Mouse (Mus musculus) stomach, embryonic 16.5 days (tissue): Measurements from ENCODE around the gene Myo15b. TPM values are rescaled to one million over a fixed set of nuclear protein-coding genes. Genes with fewer than 3 reads are reported as not detected.

ENCODE experiments used
- ATAC-seq: fragments of 200-750 bp; cut with Nextera tagmentation; 2 replicates; pipeline ENCODE4 v1.8.0; 2017; ENCODE audit warnings: moderate number of reproducible peaks, moderate TSS enrichment; ENCODE audit not compliant: insufficient read depth, low FRiP score
- H3K27ac ChIP-seq: fragments of 300-500 bp; sonication (generic); 2 replicates; pipeline ENCODE4 v1.5.1; 2014; ENCODE audit warnings: low read length
- H3K27me3 ChIP-seq: fragments of 300-500 bp; sonication (generic); 2 replicates; pipeline ENCODE4 v1.6.1; 2014; ENCODE audit warnings: low read length, control low read depth, mixed read lengths; ENCODE audit not compliant: control insufficient read depth, insufficient read depth
- H3K36me3 ChIP-seq: fragments of 300-500 bp; sonication (generic); 2 replicates; pipeline ENCODE4 v1.6.1; 2014; ENCODE audit warnings: low read length; ENCODE audit not compliant: control insufficient read depth, insufficient read depth
- H3K4me1 ChIP-seq: fragments of 300-500 bp; sonication (generic); 2 replicates; pipeline ENCODE4 v1.6.1; 2014; ENCODE audit warnings: low read length, control low read depth, mixed read lengths; ENCODE audit not compliant: control insufficient read depth, insufficient read depth
- H3K4me2 ChIP-seq: fragments of 300-500 bp; sonication (generic); 2 replicates; pipeline ENCODE4 v1.6.1; 2014; ENCODE audit warnings: low read depth, low read length, mixed read lengths
- H3K4me3 ChIP-seq: fragments of 300-500 bp; sonication (generic); replicated peaks from 2 replicates; pipeline ENCODE4 v1.5.1; 2014; ENCODE audit warnings: mild to moderate bottlenecking, low read length
- H3K9ac ChIP-seq: fragments of 300-500 bp; sonication (generic); 2 replicates; pipeline ENCODE4 v1.6.1; 2014; ENCODE audit warnings: low read length
- H3K9me3 ChIP-seq: fragments of 300-500 bp; sonication (generic); replicated peaks from 2 replicates; pipeline ENCODE4 v1.6.1; 2016; ENCODE audit warnings: low read length, control low read depth; ENCODE audit not compliant: control insufficient read depth
- WGBS: fragments of 180-500 bp; shearing (Covaris S2); extraction: QIAGEN DNeasy Blood & Tissue Kit; methylation state at CpG from one replicate; pipeline ENCODE4 v1.1.7; 2014; 5-methylcytosine and 5-hydroxymethylcytosine counted together
- polyA plus RNA-seq: library from polyadenylated mRNA; unstranded; fragments of >200 nt; fragmentation: Nextera tagmentation; extraction: Ambion mirVana; gene quantifications from 2 replicates; pipeline ENCODE4 v1.2.1, GENCODE M21; 2015

Myo15b gene
- polyA plus RNA-seq, 1 experiment from 2014 or later: 21.1 TPM

DNA sequence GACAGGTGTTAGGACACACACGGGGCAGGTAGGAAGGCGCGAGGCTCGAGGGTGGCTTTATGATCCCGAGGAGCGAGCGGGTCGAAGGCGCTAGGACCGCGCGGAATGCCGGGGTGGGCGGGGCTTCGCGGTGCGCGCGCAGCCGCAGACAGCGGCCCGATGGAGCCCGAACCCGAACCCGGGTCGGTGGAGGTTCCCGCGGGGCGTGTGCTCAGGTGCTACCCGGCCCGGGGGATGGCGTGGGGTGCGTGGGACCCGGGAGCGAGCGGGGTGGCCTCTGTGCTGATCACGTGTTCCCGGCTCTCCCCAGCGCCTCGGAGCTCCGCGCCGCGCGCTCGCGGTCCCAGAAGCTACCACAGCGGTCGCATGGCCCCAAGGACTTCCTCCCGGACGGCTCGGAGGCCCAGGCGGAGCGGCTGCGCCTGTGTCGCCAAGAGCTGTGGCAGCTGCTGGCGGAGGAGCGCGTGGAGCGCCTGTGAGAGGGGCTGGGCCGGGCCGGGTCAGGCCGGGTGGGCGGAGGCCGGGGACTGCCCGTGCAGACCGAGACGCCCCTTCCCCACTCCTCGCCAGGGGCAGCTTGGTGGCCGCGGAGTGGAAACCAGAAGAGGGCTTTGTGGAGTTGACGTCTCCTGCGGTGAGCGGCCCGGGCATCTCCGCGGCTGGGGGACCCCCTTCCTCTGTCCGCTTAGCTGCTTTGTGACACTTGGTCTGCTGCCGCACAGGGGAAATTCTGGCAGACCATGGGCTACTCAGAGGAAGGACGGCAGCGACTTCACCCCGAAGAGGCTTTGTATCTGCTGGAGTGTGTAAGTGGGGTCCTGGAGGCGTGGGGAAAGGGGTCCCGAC is 43.4 kb upstream of the Myo15b start, which contains the start of gene Tsen54:
TSS of gene Tsen54 (plus strand) at position 120 of the 846 bp plus-strand sequence.
- Histone ChIP-seq H3K27ac (peak within 1 kb of the TSS; percentile 78), H3K36me3 (no peaks in the 10 kb centered on the region), H3K4me2 (peak within 1 kb of the TSS; percentile 89), H3K27me3 (no peaks in the 10 kb centered on the region), H3K9ac (peak within 1 kb of the TSS; percentile 93), H3K9me3 (no peaks in the 10 kb centered on the region), H3K4me3 (peak within 1 kb of the TSS; percentile 92), H3K4me1 (peaks cover 37% of the 10 kb centered on the region)
- ATAC-seq: peak; percentile 61
- WGBS: under 1% methylated on average over 84 of the region's 84 CpGs

DNA sequence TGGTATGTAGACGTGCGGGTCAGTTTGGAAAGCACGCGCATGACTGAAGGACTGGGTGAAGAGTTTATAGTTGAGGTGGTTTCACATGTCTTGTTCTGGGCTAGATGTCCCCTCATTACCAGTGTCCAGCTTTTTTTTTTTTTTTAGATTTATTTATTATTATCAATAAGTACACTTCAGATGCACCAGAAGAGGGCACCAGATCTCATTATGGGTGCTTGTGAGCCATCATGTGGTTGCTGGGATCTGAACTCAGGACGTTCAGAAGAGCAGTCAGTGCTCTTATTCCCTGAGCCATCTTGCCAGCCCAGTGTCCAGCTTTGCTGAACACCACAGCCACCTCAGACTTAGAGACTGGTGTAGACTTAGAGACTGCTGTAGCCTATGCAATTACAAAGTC is 40.9 kb upstream of the Myo15b start:
- Histone ChIP-seq H3K9me3 (no peaks in the 10 kb centered on the region), H3K4me2 (no peak overlapping the region), H3K27me3 (no peaks in the 10 kb centered on the region), H3K4me1 (peaks cover 13% of the 10 kb centered on the region), H3K4me3 (no peak overlapping the region), H3K36me3 (no peaks in the 10 kb centered on the region), H3K9ac (no peak overlapping the region), H3K27ac (no peak overlapping the region)
- ATAC-seq: no peak
- WGBS: 88% methylated on average over 5 of the region's 5 CpGs

DNA sequence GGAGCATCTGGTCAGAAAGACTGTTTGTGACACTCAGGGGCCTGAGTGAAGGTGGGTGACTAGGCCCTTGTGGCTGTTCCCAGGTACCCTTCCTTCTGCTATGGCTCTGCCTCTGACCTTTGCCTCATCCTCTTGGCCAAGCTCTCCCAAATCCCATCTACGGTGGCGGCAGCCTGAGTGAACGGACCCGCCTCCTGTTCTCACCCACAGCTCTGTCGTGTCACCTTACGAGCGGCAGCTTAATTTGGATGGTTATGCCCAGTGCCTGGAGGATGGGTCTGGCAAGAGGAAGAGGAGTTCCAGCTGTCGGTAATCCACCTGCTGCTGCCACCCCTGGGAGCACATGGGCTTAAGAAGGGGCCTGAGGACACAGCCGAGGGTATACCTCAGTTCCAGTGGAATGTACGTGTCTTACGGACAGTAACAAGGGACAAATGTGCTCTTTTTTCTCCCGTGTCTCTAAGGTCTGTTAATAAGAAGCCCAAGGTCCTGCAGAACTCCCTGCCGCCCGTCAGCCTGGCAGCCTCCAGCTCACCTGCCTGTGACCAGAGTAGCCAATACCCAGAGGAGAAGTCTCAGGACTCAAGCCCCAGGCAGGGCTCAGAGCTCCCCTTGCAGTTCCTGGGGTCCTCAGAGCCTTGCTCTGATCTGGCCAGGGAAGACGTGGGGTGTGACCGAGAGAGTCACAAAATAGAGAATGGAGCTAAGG is 38.1 kb upstream of the Myo15b start:
- H3K4me2 ChIP-seq: no peak overlapping the region
- ATAC-seq: no peak
- peaks cover 7% of the 10 kb centered on the region for H3K27me3 ChIP-seq
- no peak overlapping the region for H3K27ac ChIP-seq
- H3K4me1 ChIP-seq: peaks cover 16% of the 10 kb centered on the region; the same call in 1 of the 2 replicates
- H3K9ac ChIP-seq: no peak overlapping the region
- 86% methylated on average over 16 of the region's 16 CpGs for WGBS
- H3K9me3 ChIP-seq: no peaks in the 10 kb centered on the region
- H3K4me3 ChIP-seq: no peak overlapping the region
- no peaks in the 10 kb centered on the region for H3K36me3 ChIP-seq

DNA sequence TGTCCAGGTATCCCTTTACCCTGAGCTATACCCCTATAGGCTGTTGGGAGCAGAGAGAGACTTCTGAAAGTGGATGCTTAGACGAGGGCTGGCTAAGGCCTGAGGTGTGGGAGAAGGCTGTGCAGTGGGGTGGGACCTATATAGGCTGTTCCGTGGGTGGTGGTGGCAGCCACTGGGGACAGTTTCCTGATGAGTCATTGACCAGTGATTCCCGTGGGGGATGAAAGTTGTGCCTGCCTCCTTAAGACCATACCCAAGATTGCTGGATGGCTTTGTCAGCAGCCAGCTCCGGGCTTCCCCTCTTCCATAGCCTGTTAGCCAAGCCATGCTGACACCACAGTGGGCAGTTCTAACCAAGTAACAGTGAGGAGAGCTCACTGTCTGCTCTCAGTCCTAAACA is 37.2 kb upstream of the Myo15b start:
- Histone ChIP-seq H3K9me3 (no peaks in the 10 kb centered on the region), H3K36me3 (no peaks in the 10 kb centered on the region), H3K27me3 (peaks cover 7% of the 10 kb centered on the region), H3K4me2 (no peak overlapping the region), H3K9ac (no peak overlapping the region), H3K4me1 (peaks cover 11% of the 10 kb centered on the region; the same call in 1 of the 2 replicates), H3K4me3 (no peak overlapping the region), H3K27ac (no peak overlapping the region)
- ATAC-seq: no peak
- 71% methylated on average over 4 of the region's 4 CpGs for WGBS

DNA sequence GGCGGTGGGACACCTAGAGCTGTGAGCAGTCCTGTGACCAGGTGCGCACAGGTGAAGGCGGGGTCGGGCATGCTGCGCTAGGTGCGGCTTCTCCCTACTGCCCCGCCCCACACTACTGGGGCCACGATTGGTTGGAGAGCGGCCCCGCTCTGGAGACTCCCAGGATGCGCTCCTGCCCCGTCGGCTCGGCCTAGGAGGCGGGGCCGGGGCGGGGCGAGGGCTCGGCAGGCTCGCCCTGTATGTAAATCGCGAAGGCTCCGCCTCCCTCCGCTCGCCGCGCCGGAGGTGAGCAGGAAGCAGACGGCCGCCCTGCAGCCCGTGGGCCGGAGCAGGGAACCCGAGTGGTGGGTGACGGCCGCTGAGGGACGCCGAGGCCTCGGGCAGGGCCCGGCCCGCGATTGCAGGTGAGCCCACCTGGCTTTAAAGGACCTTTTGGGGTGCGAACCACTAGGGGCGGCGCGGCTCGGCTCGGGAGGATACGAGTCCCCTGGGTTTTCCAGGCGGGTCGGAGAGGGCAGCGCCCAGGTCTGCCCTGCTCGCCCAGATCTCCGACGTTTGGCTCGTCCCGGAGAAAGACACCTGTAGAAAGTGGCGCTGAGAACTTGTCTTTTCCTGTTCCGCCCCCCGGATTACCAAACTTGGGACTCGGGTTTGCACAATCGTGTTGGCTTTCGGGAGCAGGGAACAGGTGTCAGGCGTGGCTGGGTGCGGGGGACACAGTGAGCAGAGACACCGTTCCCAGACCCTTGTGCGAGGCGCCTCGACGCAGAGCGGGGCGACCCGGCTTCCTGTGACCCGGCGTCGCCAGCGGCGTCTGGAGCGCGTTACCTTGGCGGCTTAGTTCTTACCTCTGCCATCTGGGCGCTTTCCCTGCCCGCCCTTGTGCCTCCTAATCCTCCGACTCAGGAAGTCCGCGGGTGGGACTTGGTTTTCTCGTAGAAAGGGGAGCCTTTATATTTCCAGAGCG is 34.1 kb upstream of the Myo15b start, which contains the start of gene Llgl2:
TSS of gene Llgl2 (plus strand) at position 276 of the 967 bp plus-strand sequence.
- peak; percentile 98 for ATAC-seq
- Histone ChIP-seq H3K9ac (peak within 1 kb of the TSS; percentile 87), H3K4me3 (peak within 1 kb of the TSS; percentile 85), H3K4me2 (peak within 1 kb of the TSS; percentile 93), H3K27me3 (peaks cover 7% of the 10 kb centered on the region), H3K36me3 (no peaks in the 10 kb centered on the region), H3K4me1 (peaks cover 21% of the 10 kb centered on the region), H3K9me3 (no peaks in the 10 kb centered on the region), H3K27ac (peak within 1 kb of the TSS; percentile 90)
- WGBS: under 1% methylated on average over 84 of the region's 87 CpGs

DNA sequence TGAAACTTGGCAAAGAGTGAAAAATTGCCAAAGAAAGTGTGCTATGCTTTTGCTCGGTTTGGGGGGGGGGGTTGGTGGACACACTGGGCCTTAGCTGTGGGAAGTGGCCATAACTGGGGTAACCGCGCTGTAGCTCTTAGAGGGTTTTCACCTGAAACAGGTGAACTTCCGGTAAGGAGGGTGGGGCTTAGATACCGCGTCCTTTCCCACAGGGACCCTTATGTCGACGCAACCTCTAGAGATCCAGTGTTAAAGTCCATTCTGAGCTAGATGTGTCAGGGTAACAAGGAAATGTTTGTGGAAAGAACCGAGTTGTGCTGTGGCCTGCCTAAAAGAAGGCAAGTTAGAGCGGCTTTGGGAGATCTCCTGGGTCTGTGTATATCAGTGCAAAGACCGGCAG is 33.4 kb upstream of the Myo15b start:
- H3K4me2 ChIP-seq: peak overlapping the region; percentile 93
- 16% methylated on average over 11 of the region's 11 CpGs for WGBS
- peak overlapping the region; percentile 87 for H3K9ac ChIP-seq
- peak overlapping the region; percentile 90 for H3K27ac ChIP-seq
- H3K36me3 ChIP-seq: no peaks in the 10 kb centered on the region
- H3K4me3 ChIP-seq: peak overlapping the region; percentile 85
- ATAC-seq: no peak
- H3K9me3 ChIP-seq: no peaks in the 10 kb centered on the region
- peaks cover 7% of the 10 kb centered on the region for H3K27me3 ChIP-seq
- H3K4me1 ChIP-seq: peaks cover 26% of the 10 kb centered on the region

DNA sequence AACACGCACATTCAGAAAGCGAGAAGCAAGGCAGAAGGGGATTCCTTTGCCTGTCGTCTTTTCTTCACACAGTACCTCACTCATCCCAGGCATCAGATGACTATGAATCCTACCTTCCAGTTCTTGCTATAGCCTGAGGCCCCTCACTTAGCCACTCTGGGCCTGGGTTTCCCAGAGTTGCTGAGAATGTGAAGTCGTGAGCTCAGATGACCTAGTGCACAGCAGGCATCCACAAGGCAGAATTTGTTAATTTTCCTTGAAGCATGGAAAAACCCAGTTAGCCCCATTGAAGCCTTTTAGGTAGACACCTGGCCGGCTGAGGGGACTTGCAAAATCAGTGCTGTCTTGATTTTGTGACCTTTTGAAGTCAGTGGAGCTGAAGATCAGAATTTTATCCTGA is 31.7 kb upstream of the Myo15b start:
- no peaks in the 10 kb centered on the region for H3K9me3 ChIP-seq
- peak overlapping the region; percentile 93; the same call in 1 of the 2 replicates for H3K4me2 ChIP-seq
- no peak for ATAC-seq
- H3K27ac ChIP-seq: no peak overlapping the region
- H3K36me3 ChIP-seq: no peaks in the 10 kb centered on the region
- H3K27me3 ChIP-seq: peaks cover 7% of the 10 kb centered on the region
- H3K4me3 ChIP-seq: no peak overlapping the region
- peaks cover 38% of the 10 kb centered on the region for H3K4me1 ChIP-seq
- 63% methylated on average over 5 of the region's 5 CpGs for WGBS
- 0 out of 2 replicates have a peak overlapping the region, but pooled peaks have one; percentile 46 for H3K9ac ChIP-seq

DNA sequence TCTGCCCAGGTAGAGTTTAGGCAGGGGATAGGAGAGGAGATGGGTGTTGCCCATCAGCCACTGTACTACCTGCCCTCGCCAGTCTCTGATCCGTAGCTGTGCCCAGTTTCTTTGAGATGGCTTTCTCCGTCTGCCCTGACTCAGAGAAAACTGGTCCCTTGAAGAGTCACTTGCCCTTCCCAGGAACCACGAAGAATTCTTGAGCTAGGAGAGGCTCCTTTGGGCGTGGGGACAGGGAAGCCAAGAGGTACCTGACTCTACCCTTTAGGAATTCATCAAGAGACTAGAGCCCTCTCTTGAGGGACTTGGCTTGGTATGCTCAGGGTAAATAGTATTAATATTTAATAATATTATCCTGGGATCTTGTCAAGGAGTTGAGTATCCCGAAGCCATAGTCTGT is 30.6 kb upstream of the Myo15b start:
- Histone ChIP-seq H3K36me3 (no peaks in the 10 kb centered on the region), H3K9ac (no peak overlapping the region), H3K4me2 (peak overlapping the region; percentile 31; the same call in 1 of the 2 replicates), H3K27me3 (peaks cover 7% of the 10 kb centered on the region), H3K4me3 (no peak overlapping the region), H3K27ac (peak overlapping the region; percentile 69; the same call in 1 of the 2 replicates), H3K9me3 (no peaks in the 10 kb centered on the region), H3K4me1 (peaks cover 49% of the 10 kb centered on the region)
- 71% methylated on average over 6 of the region's 6 CpGs for WGBS
- no peak for ATAC-seq
